12 mouse cellular contexts compared by ENCODE assay signal in the genomic region with DNA sequence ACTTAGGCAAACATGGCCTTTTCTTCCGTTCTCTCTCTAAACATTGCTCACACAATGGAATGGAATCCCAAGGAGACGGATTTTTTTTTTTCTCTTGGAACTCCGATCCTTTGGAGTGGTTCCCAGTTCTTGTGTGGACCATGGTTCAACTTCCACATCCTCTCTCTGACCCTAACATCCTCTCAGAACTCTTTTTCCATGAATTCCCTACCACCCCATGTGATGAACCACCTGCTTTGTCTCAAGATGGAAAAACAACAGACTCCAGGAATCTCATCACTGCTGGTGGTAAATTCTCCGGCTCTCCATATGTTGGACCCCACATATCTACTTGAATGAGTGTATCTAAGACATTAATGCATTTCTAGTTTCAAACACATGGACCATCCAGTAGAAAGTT.
DNase-seq lines count a peak whose midpoint lies in the region; ATAC-seq and TF ChIP-seq lines count a peak whose summit lies in the region.
"Had no signal": no experiment of that assay in that cellular context is flagged by ENCODE, and none has a peak within 500 bp of the region (broad histone marks: within the 10 kb centered on the region; RNA-seq: fewer than 3 reads in every experiment).

No protein-coding gene starts in this region.

- H3K27me3 ChIP-seq in forebrain, embryonic 14.5 days (replicated peaks; ENCODE audit: control insufficient read depth, insufficient read depth, low read length) = no peaks in the 10 kb centered on the region
- no peaks in the 10 kb centered on the region for H3K27me3 ChIP-seq in forebrain, embryonic 16.5 days (replicated peaks; ENCODE audit: control insufficient read depth, insufficient read depth, low read length)
- no peaks in the 10 kb centered on the region for H3K27me3 ChIP-seq in liver, postnatal 0 days (ENCODE audit: insufficient read depth, low read length)
- H3K27me3 ChIP-seq in hindbrain, embryonic 14.5 days (ENCODE audit: control insufficient read depth, insufficient read depth, low read length) = no peaks in the 10 kb centered on the region
- H3K27me3 ChIP-seq: midbrain, embryonic 15.5 days; neural tube, embryonic 13.5 days had no signal

- no peak for ATAC-seq in forebrain, embryonic 14.5 days
- ATAC-seq in forebrain, embryonic 16.5 days = no peak
- ATAC-seq in liver, postnatal 0 days = no peak
- ATAC-seq in hindbrain, embryonic 14.5 days (ENCODE audit: low FRiP score) = no peak
- ATAC-seq: midbrain, embryonic 15.5 days had no signal

- no peaks in the 10 kb centered on the region for H3K36me3 ChIP-seq in forebrain, embryonic 14.5 days (ENCODE audit: control insufficient read depth, insufficient read depth, low read length)
- no peaks in the 10 kb centered on the region for H3K36me3 ChIP-seq in forebrain, embryonic 16.5 days (ENCODE audit: control insufficient read depth, insufficient read depth)
- no peaks in the 10 kb centered on the region for H3K36me3 ChIP-seq in liver, postnatal 0 days (replicated peaks; ENCODE audit: insufficient read depth, low read length)
- H3K36me3 ChIP-seq in hindbrain, embryonic 14.5 days (replicated peaks; ENCODE audit: control insufficient read depth, insufficient read depth) = no peaks in the 10 kb centered on the region
- H3K36me3 ChIP-seq: G1E; midbrain, embryonic 15.5 days; neural tube, embryonic 13.5 days had no signal

- no peak overlapping the region for H3K9ac ChIP-seq in forebrain, embryonic 14.5 days (ENCODE audit: low read length)
- no peak overlapping the region for H3K9ac ChIP-seq in forebrain, embryonic 16.5 days (replicated peaks; ENCODE audit: low read depth, low read length)
- H3K9ac ChIP-seq in liver, postnatal 0 days (replicated peaks) = no peak overlapping the region
- H3K9ac ChIP-seq in hindbrain, embryonic 14.5 days = no peak overlapping the region
- H3K9ac ChIP-seq: midbrain, embryonic 15.5 days; neural tube, embryonic 13.5 days had no signal

- no peak overlapping the region for H3K4me3 ChIP-seq in forebrain, embryonic 14.5 days (ENCODE audit: low read depth, low read length)
- no peak overlapping the region for H3K4me3 ChIP-seq in forebrain, embryonic 16.5 days (replicated peaks; ENCODE audit: low read length)
- H3K4me3 ChIP-seq in liver, postnatal 0 days (ENCODE audit: low read depth, low read length) = no peak overlapping the region
- no peak overlapping the region for H3K4me3 ChIP-seq in hindbrain, embryonic 14.5 days (replicated peaks; ENCODE audit: low read length)
- H3K4me3 ChIP-seq: layer of hippocampus, adult 2 months; midbrain, embryonic 15.5 days; neural tube, embryonic 13.5 days had no signal

- no peak overlapping the region for H3K27ac ChIP-seq in forebrain, embryonic 14.5 days (ENCODE audit: low read depth, low read length)
- no peak overlapping the region for H3K27ac ChIP-seq in forebrain, embryonic 16.5 days (ENCODE audit: low read length)
- no peak overlapping the region for H3K27ac ChIP-seq in liver, postnatal 0 days (ENCODE audit: low read depth)
- H3K27ac ChIP-seq in hindbrain, embryonic 14.5 days = no peak overlapping the region
- H3K27ac ChIP-seq: layer of hippocampus, adult 2 months; midbrain, embryonic 15.5 days; neural tube, embryonic 13.5 days had no signal

- peak; percentile 31; the same call in 1 of the 2 replicates for TF ChIP-seq EP300 in liver, postnatal 0 days (IDR thresholded peaks at IDR 0.05; ENCODE audit: low read depth)

- no peak overlapping the region for H3K4me2 ChIP-seq in forebrain, embryonic 14.5 days (ENCODE audit: low read length)
- no peak overlapping the region for H3K4me2 ChIP-seq in forebrain, embryonic 16.5 days (ENCODE audit: low read length)
- H3K4me2 ChIP-seq in liver, postnatal 0 days (ENCODE audit: low read depth, low read length) = no peak overlapping the region
- H3K4me2 ChIP-seq in hindbrain, embryonic 14.5 days (replicated peaks) = no peak overlapping the region
- H3K4me2 ChIP-seq: midbrain, embryonic 15.5 days; neural tube, embryonic 13.5 days had no signal

- H3K4me1 ChIP-seq in forebrain, embryonic 14.5 days (ENCODE audit: control insufficient read depth, insufficient read depth, low read length) = no peaks in the 10 kb centered on the region
- no peaks in the 10 kb centered on the region for H3K4me1 ChIP-seq in forebrain, embryonic 16.5 days (replicated peaks; ENCODE audit: control insufficient read depth, insufficient read depth, low read length)
- H3K4me1 ChIP-seq in liver, postnatal 0 days (ENCODE audit: insufficient read depth) = no peaks in the 10 kb centered on the region
- no peaks in the 10 kb centered on the region for H3K4me1 ChIP-seq in hindbrain, embryonic 14.5 days (replicated peaks; ENCODE audit: control insufficient read depth, insufficient read depth, low read length)
- H3K4me1 ChIP-seq: midbrain, embryonic 15.5 days; neural tube, embryonic 13.5 days had no signal

- DNase-seq in forebrain, embryonic 14.5 days (ENCODE audit: low spot score) = peak; percentile 12
- DNase-seq in liver, postnatal 0 days = no peak
- no peak for DNase-seq in liver
- peak; percentile 73 for DNase-seq in kidney, adult 9 months
- DNase-seq in lung, postnatal 14 days = peak; percentile 32
- DNase-seq in cerebellum, postnatal 10 days = no peak
- no peak for DNase-seq in hindbrain, embryonic 14.5 days (ENCODE audit: low spot score)

- 58% methylated on average over 4 of the region's 4 CpGs for WGBS in forebrain, embryonic 14.5 days
- WGBS in forebrain, embryonic 16.5 days = 52% methylated on average over 4 of the region's 4 CpGs
- WGBS in liver, postnatal 0 days (ENCODE audit: insufficient replicate concordance) = 58% methylated on average over 4 of the region's 4 CpGs
- WGBS in hindbrain, embryonic 14.5 days = 56% methylated on average over 4 of the region's 4 CpGs

- no peaks in the 10 kb centered on the region for H3K9me3 ChIP-seq in forebrain, embryonic 14.5 days (replicated peaks; ENCODE audit: control insufficient read depth, low read length)
- no peaks in the 10 kb centered on the region for H3K9me3 ChIP-seq in forebrain, embryonic 16.5 days (ENCODE audit: control insufficient read depth, low read length)
- no peaks in the 10 kb centered on the region for H3K9me3 ChIP-seq in liver, postnatal 0 days (ENCODE audit: low read length)
- no peaks in the 10 kb centered on the region for H3K9me3 ChIP-seq in hindbrain, embryonic 14.5 days (ENCODE audit: control insufficient read depth, low read length)
- H3K9me3 ChIP-seq: G1E; midbrain, embryonic 15.5 days; neural tube, embryonic 13.5 days had no signal

- no peak for TF ChIP-seq CTCF in liver, postnatal 0 days (IDR thresholded peaks at IDR 0.05; ENCODE audit: low read depth)

Comparison
In these comparisons a context has a peak if more than half of its experiments do, and no peak if none do; other contexts are left out.
1. DNase-seq: peak in forebrain, embryonic 14.5 days (single experiment), kidney, adult 9 months (single experiment) and lung, postnatal 14 days (single experiment); none in liver, postnatal 0 days (single experiment), liver (single experiment), cerebellum, postnatal 10 days (0 of 2) and hindbrain, embryonic 14.5 days (single experiment).